Mouse (Mus musculus): ENCODE data around the gene Pim1.

Pim1 gene

DNA sequence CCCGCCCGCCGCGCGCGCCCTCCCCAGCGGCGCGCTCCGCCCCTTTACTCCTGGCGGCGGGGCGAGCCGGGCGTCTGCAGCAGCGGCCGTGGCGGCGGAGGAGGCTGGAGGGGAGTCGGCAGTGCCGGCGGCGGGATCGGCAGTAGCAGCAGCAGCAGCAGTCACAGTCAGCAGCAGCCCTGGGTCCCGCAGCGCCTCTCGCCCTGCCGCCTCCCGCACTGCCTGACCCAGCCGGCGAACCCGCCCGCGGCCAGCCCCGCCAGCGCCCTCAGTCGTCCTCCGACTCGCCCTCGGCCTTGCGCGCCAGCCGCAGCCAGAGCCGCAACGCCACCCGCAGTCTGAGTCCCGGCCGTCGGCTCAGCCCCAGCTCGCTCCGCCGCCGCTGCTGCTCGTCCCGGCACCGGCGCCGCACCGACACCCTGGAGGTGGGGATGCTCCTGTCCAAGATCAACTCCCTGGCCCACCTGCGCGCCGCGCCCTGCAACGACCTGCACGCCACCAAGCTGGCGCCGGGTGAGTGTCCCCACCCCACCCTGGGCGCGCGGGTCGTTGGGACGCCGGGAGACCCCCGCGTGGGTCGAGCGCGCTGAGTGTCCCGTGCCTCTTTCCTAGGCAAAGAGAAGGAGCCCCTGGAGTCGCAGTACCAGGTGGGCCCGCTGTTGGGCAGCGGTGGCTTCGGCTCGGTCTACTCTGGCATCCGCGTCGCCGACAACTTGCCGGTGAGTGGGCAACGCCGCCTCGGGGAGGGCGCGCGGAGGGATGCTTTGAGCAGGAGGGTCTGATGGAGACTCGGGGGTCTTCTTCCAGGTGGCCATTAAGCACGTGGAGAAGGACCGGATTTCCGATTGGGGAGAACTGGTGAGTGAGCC is at the start of gene Pim1:
Pim1 (plus strand) TSS at position 41 of the 869 bp plus-strand sequence.
- DNase-seq (ENCODE audit: low read depth, low spot score) = peak; percentile 61

DNA sequence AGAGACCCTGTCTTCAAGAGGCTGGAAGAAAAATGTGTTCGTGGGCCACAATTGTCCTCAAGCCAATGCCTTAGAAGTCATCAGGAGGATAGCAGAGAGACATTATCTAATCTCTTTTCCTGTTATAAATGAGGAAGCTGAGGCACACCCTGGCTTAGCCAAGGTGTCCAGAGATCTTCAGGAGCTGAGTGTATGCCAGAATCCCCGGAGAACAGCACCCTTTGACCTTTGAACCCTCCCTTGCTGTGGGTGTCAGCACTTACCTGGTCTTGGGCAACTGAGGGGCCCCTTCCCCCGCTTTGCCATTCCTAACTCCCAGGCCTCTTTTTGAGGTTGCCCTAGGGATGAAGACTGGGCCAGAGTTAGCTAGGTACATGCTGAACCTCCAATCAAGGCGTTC is 49.0 kb upstream of the Pim1 start:
- DNase-seq (ENCODE audit: low read depth, low spot score) = no peak

DNA sequence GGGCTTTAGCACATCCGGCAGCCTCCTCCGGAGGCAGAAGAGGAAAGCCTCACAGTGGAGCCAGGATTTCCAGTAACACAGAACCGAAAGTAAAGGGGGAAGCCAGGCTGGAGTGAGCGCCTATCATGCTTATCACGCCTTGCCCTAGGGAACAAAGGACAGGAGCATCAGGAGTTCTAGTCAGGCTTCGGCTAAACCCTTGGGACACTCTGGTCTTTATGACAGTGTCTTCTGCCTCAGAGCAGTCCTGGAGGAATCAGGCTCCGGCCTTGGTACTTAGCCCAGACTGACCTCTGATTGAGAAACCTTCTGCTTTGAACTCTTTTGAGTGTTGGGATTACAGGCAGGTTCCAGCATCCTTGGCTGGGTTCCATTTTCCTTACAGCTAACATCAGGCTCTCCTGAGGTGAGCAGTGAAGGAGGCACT is 48.4 kb upstream of the Pim1 start:
- no peak for DNase-seq (ENCODE audit: low read depth, low spot score)

DNA sequence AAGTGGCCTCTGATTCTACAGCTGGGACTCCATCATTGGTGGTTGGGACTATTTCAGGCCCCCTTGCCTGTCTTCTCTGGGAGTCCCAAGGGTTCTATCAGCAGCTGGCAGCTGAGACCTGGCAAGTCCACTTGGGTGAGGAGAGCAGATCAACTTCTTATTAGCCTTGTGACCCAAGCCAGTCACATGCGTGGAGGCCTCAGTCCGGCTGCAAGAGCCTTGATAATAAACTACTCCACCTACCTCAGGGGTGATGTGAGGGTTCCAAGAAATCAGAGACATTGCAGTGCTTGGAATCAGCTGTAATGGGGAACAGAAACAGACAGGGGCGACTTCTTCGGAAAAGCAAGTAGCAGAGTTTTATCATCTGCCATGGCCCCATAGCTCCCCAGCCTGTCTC is 46.8 kb upstream of the Pim1 start:
- DNase-seq (ENCODE audit: low read depth, low spot score) = no peak

DNA sequence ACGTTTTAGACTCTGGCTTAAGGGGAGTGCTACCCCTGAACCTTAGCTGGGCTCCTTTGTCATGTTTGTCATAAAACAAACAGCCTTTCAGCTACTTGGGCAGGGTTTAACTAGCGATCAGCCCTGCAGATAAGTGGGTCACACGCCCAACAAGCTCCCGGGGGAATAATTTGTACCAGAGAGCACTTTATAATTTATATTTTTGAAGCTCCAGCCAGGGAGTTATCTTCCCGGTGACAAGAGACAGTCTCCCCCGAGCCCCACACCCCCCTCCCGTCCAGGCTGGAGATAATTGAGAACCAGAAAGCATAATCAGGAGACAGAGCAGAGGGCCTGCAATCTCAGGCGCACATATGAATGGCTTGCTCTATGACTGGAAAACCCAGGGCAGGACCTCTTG is 45.5 kb upstream of the Pim1 start:
- no peak for DNase-seq (ENCODE audit: low read depth, low spot score)

DNA sequence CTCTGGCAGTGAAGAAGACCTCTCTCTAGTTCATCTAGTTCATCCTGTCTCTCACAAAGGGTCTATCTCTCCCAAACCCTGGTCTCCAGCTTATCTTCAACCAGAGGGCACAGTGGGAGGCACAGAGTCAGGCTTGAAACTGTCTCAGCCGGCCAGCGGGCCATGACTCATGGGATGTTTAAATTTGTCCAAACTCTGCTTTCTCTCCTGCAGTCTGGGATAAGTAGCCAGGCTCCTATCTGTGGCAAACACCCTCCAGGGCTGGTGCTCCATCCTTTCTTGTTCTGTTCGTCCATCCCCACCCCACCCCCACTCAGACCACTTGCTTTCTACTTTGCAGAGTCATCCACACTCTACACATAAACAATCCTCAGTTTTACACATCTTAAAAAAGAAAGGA is 43.2 kb upstream of the Pim1 start:
- no peak for DNase-seq (ENCODE audit: low read depth, low spot score)

DNA sequence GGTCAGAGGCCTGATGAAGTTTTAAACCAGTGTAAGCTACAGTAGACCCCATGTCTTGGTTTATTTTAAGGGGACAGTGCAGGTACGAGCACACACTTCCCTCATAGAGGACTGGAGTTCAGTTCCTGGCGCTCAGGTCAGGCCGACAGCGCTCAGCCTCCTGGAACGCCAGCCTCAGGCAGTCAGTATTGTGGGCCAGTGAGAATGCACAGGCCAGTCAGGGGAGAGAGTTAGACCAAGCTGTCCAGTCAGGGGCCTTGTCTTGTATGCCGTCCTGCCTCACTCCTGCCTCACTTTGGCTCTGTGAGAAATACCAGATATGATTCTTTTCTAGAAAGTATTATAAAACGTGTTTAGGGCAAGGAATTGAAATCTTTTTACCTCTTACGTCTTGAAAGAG is 42.5 kb upstream of the Pim1 start:
- no peak for DNase-seq (ENCODE audit: low read depth, low spot score)

DNA sequence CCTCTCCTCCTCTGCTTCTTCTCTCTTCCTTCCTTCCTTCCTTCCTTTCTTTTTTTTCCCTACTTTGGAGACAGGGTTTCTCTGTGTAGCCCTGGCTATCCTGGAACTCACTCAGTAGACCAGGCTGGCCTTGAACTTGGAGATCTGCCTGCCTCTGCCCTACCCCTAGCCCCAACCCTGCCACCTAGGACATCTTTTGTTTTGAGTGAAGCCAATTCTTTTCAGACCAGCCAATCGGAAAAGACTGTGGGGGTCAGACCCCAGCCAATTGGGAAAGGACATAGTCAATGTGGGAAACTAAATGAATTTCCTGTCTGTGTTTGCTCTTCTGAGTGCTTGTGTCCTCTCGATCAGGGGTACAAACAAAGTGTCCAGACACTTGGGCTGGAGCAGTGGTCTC is 42.0 kb upstream of the Pim1 start:
- peak; percentile 83 for DNase-seq (ENCODE audit: low read depth, low spot score)

DNA sequence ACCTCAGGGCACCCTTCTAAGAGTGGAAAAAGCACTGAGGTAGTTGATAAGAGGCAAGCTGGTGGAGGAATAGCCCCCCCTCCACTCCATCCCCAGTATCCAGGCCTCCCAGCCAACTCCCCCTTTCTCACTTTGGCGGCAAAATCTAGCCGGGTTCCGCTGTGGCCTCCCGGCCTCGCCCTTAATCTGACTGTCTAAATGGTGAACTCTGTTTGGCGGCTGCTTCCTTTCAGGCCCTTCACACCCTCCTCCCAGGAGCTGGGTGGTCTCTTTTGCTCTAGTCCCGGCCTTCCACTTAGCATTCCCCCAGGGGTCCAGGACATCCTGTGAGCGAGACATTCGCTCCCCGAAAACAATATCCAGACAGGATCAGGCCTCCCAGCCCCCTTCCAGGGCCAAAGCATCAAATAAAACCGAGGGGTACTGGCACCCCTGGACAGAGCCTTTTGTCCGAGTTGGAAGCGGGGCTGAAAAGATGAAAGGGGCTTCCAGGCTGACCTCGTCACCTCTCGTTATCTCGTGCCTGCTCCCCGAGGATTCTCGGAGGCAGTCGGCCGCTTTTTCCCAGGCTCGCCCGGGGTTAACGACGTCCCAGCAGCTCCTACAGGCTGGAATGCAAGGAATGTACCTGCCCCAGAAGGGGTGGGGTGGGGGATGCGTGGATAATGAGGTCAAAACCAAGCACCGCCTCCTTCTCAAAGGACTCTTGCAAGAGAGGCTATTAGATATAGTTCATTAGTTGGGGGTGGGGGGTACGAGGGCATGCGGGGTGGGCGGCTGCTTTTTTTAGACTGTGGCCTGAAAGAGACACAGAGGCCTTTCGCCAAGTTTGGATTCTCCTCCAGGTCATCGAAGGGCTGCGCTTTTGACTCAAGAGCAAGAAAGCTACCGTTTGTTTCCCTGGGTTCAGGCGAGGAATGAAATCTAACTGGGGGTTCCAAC is 39.4 kb upstream of the Pim1 start:
- peak; percentile 100 for DNase-seq (ENCODE audit: low read depth, low spot score)

DNA sequence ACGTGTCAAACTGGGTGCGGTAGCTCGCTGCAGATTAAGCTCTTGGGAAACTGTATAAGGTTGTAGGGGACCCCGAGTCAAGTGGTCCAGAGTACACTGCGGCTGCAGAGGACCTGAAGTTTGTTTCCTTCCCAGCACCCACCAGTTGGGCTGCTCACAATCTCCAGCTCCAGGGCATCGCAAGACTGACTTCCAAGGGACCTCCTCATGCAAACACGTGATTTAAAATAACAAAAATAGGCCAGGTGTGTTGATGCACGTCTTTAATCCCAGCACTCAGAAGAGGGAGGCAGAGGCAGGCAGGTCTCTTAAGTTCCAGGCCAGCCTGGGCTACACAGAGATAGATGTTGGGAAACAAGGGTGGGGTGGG is 38.7 kb upstream of the Pim1 start:
- no peak for DNase-seq (ENCODE audit: low read depth, low spot score)

DNA sequence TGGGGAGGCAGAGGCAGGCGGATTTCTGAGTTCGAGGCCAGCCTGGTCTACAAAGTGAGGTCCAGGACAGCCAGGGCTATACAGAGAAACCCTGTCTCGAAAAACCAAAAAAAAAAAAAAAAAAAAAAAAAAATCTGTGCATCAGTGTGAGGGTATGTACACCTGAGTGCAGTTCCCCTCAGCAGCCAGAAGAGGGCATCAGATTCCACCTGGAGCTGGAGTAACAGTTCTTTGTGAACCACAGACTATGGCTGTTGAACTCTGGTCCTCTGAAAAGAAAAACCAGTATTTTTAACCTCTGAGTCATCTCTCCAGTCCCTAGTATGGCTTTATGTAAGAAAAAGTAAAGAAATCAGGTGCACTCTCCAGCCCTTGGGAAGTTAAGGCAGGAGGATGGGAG is 36.4 kb upstream of the Pim1 start:
- peak; percentile 83 for DNase-seq (ENCODE audit: low read depth, low spot score)

DNA sequence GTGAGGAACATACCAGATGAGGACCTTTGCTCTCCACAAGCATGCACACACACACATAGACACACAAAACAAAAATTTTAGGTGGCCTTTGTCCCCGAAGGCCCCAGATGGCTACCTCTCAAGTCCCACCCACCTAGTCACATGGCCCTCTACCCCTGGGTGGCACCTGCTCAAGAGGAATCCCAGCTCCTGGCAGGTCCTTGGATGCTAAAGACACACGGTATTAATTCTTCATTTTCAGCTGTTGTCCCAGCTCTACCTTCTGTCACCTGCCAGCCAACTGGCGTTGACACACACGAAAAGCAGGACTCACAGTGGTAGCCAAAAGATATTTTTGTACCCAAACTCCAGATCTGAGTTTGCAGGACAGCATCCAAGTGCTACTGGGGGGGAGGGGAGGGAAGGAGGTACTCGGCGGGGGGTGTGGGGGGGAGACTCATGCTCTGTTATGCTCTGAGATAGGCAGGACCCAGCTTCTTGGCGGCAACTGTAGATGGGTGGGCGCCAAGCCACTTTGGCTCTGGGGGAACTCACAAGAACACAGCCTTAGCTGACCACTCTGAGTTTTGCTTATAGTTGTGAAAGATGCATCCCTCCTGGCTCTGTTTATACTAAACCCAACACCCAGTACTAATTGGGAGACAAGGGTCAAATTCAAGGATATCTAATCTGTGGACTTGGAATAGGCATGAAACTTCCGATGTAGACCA is 35.0 kb upstream of the Pim1 start:
- DNase-seq (ENCODE audit: low read depth, low spot score) = no peak

DNA sequence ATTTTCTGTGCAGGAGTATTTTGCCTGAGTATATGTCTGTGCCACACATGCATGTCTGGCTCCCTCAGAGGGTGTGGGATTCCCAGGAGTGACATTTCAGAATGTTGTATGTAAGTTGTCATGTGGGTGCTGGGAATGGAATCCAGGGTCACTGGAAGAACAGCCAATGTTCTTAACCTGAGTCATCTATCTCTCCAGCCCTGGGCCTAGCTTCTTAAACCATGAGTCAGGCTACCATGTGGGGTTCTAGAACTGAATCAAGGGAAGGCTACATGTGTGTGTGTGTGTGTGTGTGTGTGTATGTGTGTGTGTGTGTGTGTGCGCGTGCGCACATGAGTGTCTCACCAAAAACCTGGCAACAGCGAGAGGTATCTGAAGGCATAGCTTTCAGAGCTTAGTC is 34.1 kb upstream of the Pim1 start:
- no peak for DNase-seq (ENCODE audit: low read depth, low spot score)

DNA sequence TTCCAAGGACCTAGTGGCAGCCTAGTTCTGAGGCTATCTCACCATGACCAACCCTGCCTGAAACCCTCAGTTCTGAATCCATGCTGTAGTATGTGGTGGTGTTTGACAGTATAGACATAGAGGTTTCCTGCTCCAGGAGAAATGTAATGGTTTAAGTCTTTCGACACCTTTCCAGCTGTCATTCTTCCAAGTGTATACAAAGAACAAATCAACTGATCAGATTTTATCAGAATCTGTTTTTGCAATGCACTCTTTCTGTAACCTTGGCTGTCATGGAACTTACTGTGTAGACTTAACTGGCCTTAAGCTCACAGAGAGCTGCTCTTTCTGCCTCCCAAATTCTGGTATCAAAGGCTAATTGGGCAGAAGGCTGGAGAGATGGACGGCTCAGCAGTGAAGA is 33.6 kb upstream of the Pim1 start:
- DNase-seq (ENCODE audit: low read depth, low spot score) = no peak

DNA sequence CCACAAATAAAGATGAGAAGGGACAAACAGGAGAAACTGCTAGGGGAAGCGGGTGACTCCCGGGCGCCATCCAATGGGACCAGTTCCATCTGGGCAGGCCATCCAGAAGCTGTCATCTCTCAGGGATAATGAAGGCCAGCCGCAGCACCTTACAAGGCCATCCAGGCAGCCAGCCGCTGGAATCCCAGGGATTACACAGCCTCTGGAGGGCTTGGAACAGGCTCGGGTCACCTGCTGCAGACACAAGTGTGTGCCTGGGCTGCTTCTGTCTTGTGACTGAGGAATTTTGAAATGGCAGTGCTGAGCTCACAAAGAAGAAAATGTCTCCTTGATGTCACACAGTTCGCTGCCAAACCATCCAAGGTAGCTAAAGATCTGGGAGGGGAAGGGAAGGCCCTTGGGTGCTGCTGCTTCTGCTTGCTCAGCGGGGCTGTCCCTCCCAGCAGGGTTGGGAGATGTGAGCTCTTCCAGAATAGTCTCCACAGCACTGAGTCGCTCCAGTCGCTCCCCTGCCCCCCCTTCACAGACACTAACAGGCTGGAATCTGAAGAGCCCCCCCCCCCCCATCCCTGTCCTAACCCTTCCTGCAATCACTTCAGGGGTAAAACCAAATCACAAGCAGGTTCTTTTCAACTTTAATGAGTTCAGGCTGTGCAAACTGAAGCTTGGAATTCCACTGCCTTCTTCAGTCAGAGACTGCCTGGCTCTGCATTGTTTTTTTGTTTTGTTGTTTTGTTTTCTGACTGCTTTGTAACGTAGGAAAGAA is 32.6 kb upstream of the Pim1 start:
- DNase-seq (ENCODE audit: low read depth, low spot score) = no peak

DNA sequence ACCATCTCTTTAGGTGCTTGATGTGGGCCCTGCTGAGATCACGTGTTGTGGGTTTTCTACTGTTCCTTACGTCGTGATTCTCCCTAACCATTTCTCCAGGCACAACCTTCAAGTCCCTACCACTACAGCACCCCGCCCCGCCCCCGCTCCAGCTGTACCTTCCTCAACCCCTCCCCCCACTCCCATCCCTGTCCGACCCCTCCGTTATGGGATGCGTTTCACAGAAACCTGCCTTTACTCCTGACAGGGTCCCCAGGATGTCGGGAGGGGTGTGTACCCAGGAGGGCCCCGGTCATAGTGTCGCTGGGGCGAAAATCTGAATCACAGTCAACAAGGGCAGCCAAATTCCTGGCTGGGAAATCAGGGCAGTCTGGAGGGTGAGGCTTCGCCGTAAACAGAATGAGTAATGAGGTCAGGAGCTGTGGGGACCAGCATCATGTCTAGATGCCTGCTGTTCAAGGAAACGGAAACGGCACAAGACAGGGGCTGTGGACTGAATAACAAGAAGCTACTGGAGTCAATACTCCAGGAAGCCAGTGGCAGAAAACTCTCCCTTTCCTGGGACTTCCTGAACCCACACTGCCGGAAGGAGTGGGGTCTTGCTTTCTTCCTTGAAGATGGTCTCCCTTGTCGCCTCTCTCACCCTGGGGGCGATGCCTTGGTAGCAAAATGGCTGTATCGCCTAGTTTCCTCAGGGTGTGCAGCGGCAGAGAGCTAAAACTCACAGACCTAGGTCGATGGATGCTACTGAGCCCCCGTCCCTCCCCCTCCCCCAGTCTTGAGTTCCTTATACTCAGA is 31.0 kb upstream of the Pim1 start:
- peak; percentile 93 for DNase-seq (ENCODE audit: low read depth, low spot score)

DNA sequence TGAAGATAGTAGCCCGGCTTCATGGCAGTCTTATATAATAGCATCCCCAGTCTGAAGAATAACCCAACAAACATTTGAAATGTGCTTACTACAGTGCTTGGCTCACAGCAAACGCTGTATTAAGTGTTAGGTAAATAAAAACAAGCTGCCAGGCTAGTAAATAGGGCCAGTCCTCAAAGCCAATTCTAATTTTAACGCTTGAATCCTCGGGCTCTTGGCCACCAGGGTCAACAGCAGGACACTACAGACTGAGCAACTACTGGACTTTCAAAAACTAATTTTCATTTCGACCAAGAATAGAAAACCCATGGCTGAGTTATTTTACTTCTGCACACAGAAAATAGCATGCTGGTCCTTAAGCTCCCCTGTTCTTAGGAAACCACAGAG is 30.4 kb upstream of the Pim1 start:
- DNase-seq (ENCODE audit: low read depth, low spot score) = no peak

DNA sequence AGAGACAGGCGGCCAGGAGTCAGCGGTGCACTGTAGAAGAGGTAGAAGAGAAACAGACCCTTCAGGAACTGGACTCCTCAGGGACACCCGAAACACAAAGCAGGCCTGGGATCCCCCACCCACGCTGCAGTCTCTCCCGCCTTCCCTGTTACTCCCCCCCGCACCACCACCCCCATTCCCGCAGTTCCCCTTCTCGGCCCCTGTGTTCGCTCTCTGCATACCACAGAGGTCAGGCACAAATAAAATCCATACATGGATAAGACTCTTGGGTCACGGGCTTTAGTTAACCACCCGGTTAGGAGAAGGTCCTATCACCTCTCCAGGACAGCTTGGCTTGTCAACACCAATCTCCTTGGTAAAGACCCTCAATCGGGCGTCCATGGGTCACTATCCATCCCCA is 26.9 kb upstream of the Pim1 start:
- no peak for DNase-seq (ENCODE audit: low read depth, low spot score)

DNA sequence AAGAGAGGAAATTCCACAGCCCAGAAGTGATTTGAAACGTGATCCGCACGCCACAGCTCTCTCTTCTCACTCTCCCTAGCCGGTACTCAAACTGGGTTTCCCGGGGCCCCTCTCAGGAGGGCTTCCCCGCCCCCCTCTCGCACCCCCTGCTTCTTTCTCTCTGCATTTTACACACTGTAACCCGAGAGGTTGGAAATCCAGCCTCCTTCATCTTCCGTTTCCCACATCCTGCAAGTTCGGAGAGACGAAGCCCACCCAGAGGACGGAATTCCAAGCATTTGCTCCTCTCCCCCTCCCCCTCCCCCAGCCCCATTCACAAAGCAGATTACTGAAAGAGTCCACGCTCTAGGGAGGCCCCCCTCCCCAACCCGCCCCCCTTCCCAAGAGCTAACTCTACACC is 26.5 kb upstream of the Pim1 start:
- peak; percentile 100 for DNase-seq (ENCODE audit: low read depth, low spot score)

DNA sequence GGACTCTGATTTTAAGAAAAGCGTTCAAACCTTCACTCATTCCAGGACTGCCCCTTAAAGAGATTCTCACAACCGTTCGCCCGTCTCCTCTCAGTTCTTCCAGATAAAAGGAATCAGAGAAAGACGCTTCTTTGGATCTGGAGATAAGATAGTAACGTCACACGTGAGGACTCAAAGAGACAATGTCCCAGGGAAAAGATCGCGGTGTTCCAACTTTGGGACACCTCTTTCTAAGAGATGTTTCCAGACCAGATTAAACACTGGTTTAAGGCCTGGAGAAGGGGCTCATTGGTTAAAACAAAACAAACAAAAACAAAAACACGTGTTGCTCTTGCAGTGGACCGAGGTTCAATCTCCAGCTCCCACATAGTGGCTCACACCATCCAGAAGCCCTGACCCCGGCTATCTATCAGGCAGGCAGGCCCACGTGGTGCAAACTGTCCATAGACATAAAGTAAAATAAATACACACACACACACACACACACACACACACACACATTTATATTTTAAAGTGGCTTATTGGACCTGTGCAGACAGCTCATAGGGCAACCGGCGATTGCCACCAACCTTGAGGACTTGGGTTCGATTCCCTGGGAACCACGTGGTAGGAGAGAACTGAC is 25.9 kb upstream of the Pim1 start:
- DNase-seq (ENCODE audit: low read depth, low spot score) = no peak

All from R1 (cell line).